Mouse (Mus musculus) MEL (cell line): ENCODE measurements around the gene Gm34302. TPM values are rescaled to one million over a fixed set of nuclear protein-coding genes. Genes with fewer than 3 reads are reported as not detected.

Experiments
- DNase-seq: peaks from one replicate; pipeline ENCODE4 v3.0.0; 2011; ENCODE audit warnings: low read depth, low spot score
- H3K27ac ChIP-seq: 2 replicates; pipeline ENCODE4 v1.5.1; 2012; ENCODE audit warnings: low read depth, mild to moderate bottlenecking, control low read depth, low read length, moderate library complexity; ENCODE audit not compliant: control insufficient read depth
- H3K27me3 ChIP-seq, 2 experiments: fragments of 150-350 bp in 1 of 2; sonication (generic) in 1 of 2; 2 replicates each; pipeline ENCODE4 v1.6.1; 2012; ENCODE audit warnings: low read length in 2 of 2, mild to moderate bottlenecking in 2 of 2, improper control_type of control experiment in 1 of 2, moderate library complexity in 1 of 2; ENCODE audit not compliant: insufficient read depth in 2 of 2, control insufficient read depth in 1 of 2
- H3K36me3 ChIP-seq, 2 experiments: 2 replicates each; pipeline ENCODE4 v1.6.1; 2012 to 2014; ENCODE audit warnings: low read length in 2 of 2, improper control_type of control experiment in 1 of 2, inconsistent platforms in 1 of 2, mild to moderate bottlenecking in 1 of 2; ENCODE audit not compliant: insufficient read depth in 2 of 2, control insufficient read depth in 1 of 2
- H3K4me1 ChIP-seq, 2 experiments: fragments of 150-350 bp in 1 of 2; sonication (generic) in 1 of 2; 2 replicates each; pipeline ENCODE4 v1.6.1; 2012; ENCODE audit warnings: low read length in 2 of 2, improper control_type of control experiment in 1 of 2, mild to moderate bottlenecking in 1 of 2; ENCODE audit not compliant: insufficient read depth in 2 of 2, control insufficient read depth in 1 of 2
- H3K4me3 ChIP-seq, 2 experiments: fragments of 150-350 bp in 1 of 2; sonication (generic) in 1 of 2; 2 replicates each; pipeline ENCODE4 v1.5.1; 2012; ENCODE audit warnings: low read depth in 2 of 2, low read length in 2 of 2, mild to moderate bottlenecking in 2 of 2, moderate library complexity in 2 of 2, control low read depth in 1 of 2, improper control_type of control experiment in 1 of 2; ENCODE audit not compliant: control insufficient read depth in 1 of 2, insufficient read depth in 1 of 2
- H3K79me2 ChIP-seq: 2 replicates; pipeline ENCODE4 v1.6.1; 2012; ENCODE audit warnings: mild to moderate bottlenecking, low read length, moderate library complexity; ENCODE audit not compliant: control insufficient read depth, poor library complexity, insufficient read depth
- H3K9ac ChIP-seq: 2 replicates; pipeline ENCODE4 v1.6.1; 2012; ENCODE audit warnings: low read depth, mild to moderate bottlenecking, control low read depth, low read length, moderate library complexity; ENCODE audit not compliant: control insufficient read depth, poor library complexity, severe bottlenecking
- H3K9me3 ChIP-seq: fragments of 150-350 bp; sonication (generic); replicated peaks from 2 replicates; pipeline ENCODE4 v1.6.1; 2012; ENCODE audit warnings: mild to moderate bottlenecking, low read length, improper control_type of control experiment, moderate library complexity; ENCODE audit not compliant: insufficient read depth
- CHD2 ChIP-seq: IDR thresholded peaks from 2 replicates; pipeline ENCODE4 v1.6.1; 2011; ENCODE audit warnings: low read length, improper control_type of control experiment
- HCFC1 ChIP-seq: IDR thresholded peaks from 2 replicates; pipeline ENCODE4 v1.6.1; 2012; ENCODE audit warnings: low read depth, mild to moderate bottlenecking, inconsistent platforms, low read length, improper control_type of control experiment, moderate library complexity
- JUND ChIP-seq: IDR thresholded peaks from 2 replicates; pipeline ENCODE4 v1.6.1; 2011; ENCODE audit warnings: low read depth, mild to moderate bottlenecking, improper control_type of control experiment, low read length
- KAT2A ChIP-seq: conservative IDR thresholded peaks from 2 replicates; pipeline ENCODE4 v1.6.1; 2012; ENCODE audit warnings: low read depth, low read length, improper control_type of control experiment, inconsistent platforms
- MAFK ChIP-seq: IDR thresholded peaks from 2 replicates; pipeline ENCODE4 v1.6.1; 2011; ENCODE audit warnings: low read depth, mild to moderate bottlenecking, low read length, improper control_type of control experiment, borderline replicate concordance
- MAZ ChIP-seq: IDR thresholded peaks from 2 replicates; pipeline ENCODE4 v1.6.1; 2012; ENCODE audit warnings: low read depth, mild to moderate bottlenecking, inconsistent platforms, low read length, improper control_type of control experiment
- MXI1 ChIP-seq: IDR thresholded peaks from 2 replicates; pipeline ENCODE4 v1.6.1; 2011; ENCODE audit warnings: mild to moderate bottlenecking, low read depth, low read length, improper control_type of control experiment
- MYB ChIP-seq: IDR thresholded peaks from 2 replicates; pipeline ENCODE4 v1.6.1; 2011; ENCODE audit warnings: mild to moderate bottlenecking, low read depth, low read length, improper control_type of control experiment
- MYC ChIP-seq: IDR thresholded peaks from 2 replicates; pipeline ENCODE4 v1.6.1; 2011; ENCODE audit warnings: low read depth, mild to moderate bottlenecking, low read length, improper control_type of control experiment, moderate library complexity
- POLR2A ChIP-seq, 2 experiments: IDR thresholded peaks; 2 replicates each; pipeline ENCODE4 v1.6.1; 2011 to 2012; ENCODE audit warnings: low read length in 2 of 2, mild to moderate bottlenecking in 2 of 2, control low read depth in 1 of 2, improper control_type of control experiment in 1 of 2, low read depth in 1 of 2, moderate library complexity in 1 of 2; ENCODE audit not compliant: control insufficient read depth in 1 of 2, insufficient read depth in 1 of 2, poor library complexity in 1 of 2
- POLR2AphosphoS2 ChIP-seq: IDR thresholded peaks from 2 replicates; pipeline ENCODE4 v1.6.1; 2011; ENCODE audit warnings: low read length, improper control_type of control experiment
- POLR2AphosphoS5 ChIP-seq: IDR thresholded peaks from 2 replicates; pipeline ENCODE4 v1.6.1; 2012; ENCODE audit warnings: low read depth, borderline replicate concordance, mild to moderate bottlenecking, inconsistent platforms, low read length, moderate library complexity, mixed read lengths
- RCOR1 ChIP-seq: IDR thresholded peaks from 2 replicates; pipeline ENCODE4 v1.6.1; 2012; ENCODE audit warnings: low read depth, mild to moderate bottlenecking, inconsistent platforms, low read length, improper control_type of control experiment
- TCF12 ChIP-seq: IDR thresholded peaks from 2 replicates; pipeline ENCODE4 v1.6.1; 2014; ENCODE audit warnings: low read depth, mild to moderate bottlenecking, inconsistent platforms, low read length, improper control_type of control experiment, moderate library complexity
- USF1 ChIP-seq: IDR thresholded peaks from 2 replicates; pipeline ENCODE4 v1.6.1; 2014; ENCODE audit warnings: low read depth, mild to moderate bottlenecking, inconsistent platforms, low read length, improper control_type of control experiment, moderate library complexity
- ZKSCAN1 ChIP-seq: IDR thresholded peaks from 2 replicates; pipeline ENCODE4 v1.6.1; 2012; ENCODE audit warnings: low read depth, mild to moderate bottlenecking, inconsistent platforms, low read length, improper control_type of control experiment, moderate library complexity
- ZMIZ1 ChIP-seq: IDR thresholded peaks from 2 replicates; pipeline ENCODE4 v1.6.1; 2012; ENCODE audit warnings: low read depth, mild to moderate bottlenecking, inconsistent platforms, low read length, improper control_type of control experiment, moderate library complexity
- ZNF384 ChIP-seq: IDR thresholded peaks from 2 replicates; pipeline ENCODE4 v1.6.1; 2012; ENCODE audit warnings: low read depth, mild to moderate bottlenecking, inconsistent platforms, low read length, improper control_type of control experiment
- polyA plus RNA-seq, 2 experiments: library from polyadenylated mRNA; stranded (reverse) in 1 of 2; unstranded in 1 of 2; fragments of >175 nt in 1 of 2; fragments of >200 nt in 1 of 2; gene quantifications; 2 replicates each; pipeline versions ENCODE4 v1.2.1 to v1.2.4; 2012; ENCODE audit warnings: low replicate concordance in 2 of 2, low read depth in 1 of 2; ENCODE audit not compliant: insufficient read length in 2 of 2, insufficient read depth in 1 of 2, missing spikeins in 1 of 2
- total RNA-seq: library from RNA; depleted of rRNA; stranded (reverse); fragments of 300-350 nt; gene quantifications from 2 replicates; pipeline ENCODE4 v1.2.3, GENCODE M21; 2012

Gm34302 gene
- total and polyA plus RNA-seq, 3 experiments, result not detected

DNA sequence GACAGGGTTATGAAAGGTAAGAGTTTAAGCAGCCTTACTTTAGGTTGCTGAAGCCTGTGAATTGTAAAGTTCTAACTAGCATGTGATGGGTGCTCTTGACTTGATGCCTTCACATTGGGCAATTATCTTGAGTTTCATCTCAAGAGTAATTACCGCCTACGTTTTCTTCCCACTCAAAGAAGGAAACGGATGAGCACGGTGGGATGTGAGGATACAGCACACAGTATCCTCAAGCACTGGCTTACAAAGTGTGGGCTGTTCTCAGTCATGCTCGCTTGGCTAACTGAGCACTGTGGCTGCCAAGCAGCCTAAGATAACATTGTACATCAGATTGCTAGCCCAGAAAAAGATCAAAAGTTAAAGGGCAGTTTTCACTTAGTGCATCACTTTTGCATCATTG, 20.8 kb upstream of the Gm34302 start:
- no peaks in the 10 kb centered on the region for H3K36me3 ChIP-seq
- no peaks in the 10 kb centered on the region for H3K9me3 ChIP-seq
- no peaks in the 10 kb centered on the region for H3K4me1 ChIP-seq
- H3K79me2 ChIP-seq, result no peaks in the 10 kb centered on the region
- H3K4me3 ChIP-seq, result no peak overlapping the region
- TF ChIP-seq TCF12 (no peak), MYB (no peak), KAT2A (no peak), POLR2AphosphoS5 (no peak), ZKSCAN1 (no peak), USF1 (no peak), RCOR1 (no peak)
- H3K27ac ChIP-seq, result no peak overlapping the region
- no peak overlapping the region for H3K9ac ChIP-seq
- DNase-seq, result no peak
- no peaks in the 10 kb centered on the region; a peak in 1 of 4 replicates for H3K27me3 ChIP-seq

DNA sequence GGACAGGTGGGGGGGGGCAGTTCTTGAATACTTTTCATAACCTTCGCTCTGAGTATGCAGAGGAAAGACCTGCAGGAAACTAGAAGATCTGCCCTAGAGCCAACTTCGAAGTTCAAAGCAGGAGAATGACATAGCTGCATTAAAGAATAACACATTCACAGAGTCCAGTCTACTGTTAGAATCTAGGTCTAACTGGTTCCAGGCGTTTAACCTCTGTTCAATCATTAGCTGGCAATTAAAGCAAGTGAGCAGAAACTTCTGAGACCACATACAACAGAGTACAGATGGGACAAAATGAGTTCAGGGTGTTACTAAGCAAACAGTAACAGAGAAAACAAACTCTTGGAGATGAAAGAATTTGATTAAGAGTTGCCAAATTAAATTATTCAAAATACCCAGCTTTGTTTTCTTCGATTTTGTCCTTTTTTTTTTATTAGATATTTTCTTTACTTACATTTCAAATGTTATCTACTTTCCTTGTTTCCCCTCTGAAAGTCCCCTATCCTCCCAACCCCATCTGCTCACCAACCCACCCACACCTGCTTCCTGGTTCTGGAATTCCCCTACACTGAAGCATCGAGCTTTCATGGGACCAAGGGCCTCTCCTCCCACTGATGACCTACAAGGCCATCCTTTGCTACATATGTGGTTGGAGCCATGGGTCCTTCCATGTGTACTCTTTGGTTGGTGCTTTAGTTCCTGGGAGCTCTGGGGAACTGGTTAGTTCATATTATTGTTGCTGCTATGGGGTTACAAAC, 11.1 kb upstream of the Gm34302 start:
- Histone ChIP-seq H3K9me3 (no peaks in the 10 kb centered on the region), H3K27ac (no peak overlapping the region)
- no peak for DNase-seq

DNA sequence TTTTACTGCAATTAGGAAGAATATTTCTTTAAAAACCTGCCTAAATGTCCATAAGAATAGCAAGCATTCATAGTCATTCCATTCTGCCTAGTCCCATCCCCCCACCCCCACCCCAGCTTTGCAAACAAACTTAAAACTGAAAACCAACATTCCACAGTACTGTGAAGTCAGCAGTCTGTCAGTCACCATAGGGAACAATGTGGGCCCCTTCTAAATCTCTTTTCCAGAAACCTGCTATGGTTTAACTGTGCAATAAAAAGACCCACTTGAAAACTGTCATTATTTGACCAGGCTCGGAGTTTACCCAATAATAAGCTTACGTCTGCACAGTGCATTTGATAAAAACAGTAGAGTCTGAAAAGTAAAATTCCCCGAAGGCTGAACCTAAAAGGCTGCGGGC, 9.9 kb upstream of the Gm34302 start:
- no peak for DNase-seq
- Histone ChIP-seq H3K27ac (no peak overlapping the region), H3K36me3 (no peaks in the 10 kb centered on the region), H3K4me1 (no peaks in the 10 kb centered on the region), H3K9ac (no peak overlapping the region), H3K79me2 (no peaks in the 10 kb centered on the region), H3K4me3 (no peak overlapping the region), H3K27me3 (no peaks in the 10 kb centered on the region), H3K9me3 (no peaks in the 10 kb centered on the region)
- no peak for TF ChIP-seq CHD2
- no peak for TF ChIP-seq KAT2A
- TF ChIP-seq POLR2A (IDR thresholded peaks at IDR 0.05; ENCODE audit: control insufficient read depth in 1 of 2, insufficient read depth in 1 of 2, low read depth in 1 of 2, low read length in 2 of 2, poor library complexity in 1 of 2), result no peak

More for the DNA sequence above, 11.1 kb upstream of the Gm34302 start:
- Histone ChIP-seq H3K4me3 (no peak overlapping the region), H3K4me1 (no peaks in the 10 kb centered on the region), H3K9ac (no peak overlapping the region), H3K36me3 (no peaks in the 10 kb centered on the region), H3K27me3 (no peaks in the 10 kb centered on the region), H3K79me2 (no peaks in the 10 kb centered on the region)
- TF ChIP-seq USF1 (no peak), MYC (no peak), POLR2AphosphoS2 (no peak), TCF12 (no peak), MAZ (no peak), MXI1 (no peak), HCFC1 (no peak), JUND (no peak), ZMIZ1 (no peak), ZNF384 (no peak), MAFK (no peak)
